Mouse (Mus musculus): ENCODE results near the gene Terb2.
A peak's percentile ranks its signal among the peaks of the same experiment; 100 is the strongest.

Terb2 gene

DNA sequence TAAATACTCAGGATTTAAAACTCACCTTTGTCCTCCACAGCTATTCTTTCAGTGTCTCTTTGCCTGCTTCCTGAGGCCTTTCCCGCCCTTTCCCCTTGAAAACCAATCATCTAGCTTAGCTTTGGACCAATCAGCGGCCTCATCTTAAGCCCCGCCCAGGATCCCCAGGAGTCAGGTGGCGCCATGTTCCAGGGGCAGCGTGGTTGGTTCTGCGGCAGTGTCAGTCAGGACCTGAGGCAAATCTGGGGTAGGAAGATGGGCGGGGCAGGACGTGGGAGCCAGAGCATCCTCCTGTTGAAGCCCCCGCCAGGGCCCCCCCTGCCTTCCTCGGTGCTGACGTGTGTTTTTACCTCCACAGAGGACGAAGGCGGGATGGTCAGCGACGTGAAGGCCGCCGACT, at the start of gene Terb2, which contains the start of gene Patl2:
Gene Terb2 (plus strand): TSS at position 167 of the 400 bp plus-strand sequence.
Gene Patl2 (minus strand): TSS at position 84 of the 400 bp plus-strand sequence.
- DNase-seq (ENCODE audit: low spot score): peak; percentile 56

GRCm38 (mm10) chr2:122137839-122138465, 48.1 kb upstream of the Terb2 start:
- DNase-seq (ENCODE audit: low spot score): no peak

DNA sequence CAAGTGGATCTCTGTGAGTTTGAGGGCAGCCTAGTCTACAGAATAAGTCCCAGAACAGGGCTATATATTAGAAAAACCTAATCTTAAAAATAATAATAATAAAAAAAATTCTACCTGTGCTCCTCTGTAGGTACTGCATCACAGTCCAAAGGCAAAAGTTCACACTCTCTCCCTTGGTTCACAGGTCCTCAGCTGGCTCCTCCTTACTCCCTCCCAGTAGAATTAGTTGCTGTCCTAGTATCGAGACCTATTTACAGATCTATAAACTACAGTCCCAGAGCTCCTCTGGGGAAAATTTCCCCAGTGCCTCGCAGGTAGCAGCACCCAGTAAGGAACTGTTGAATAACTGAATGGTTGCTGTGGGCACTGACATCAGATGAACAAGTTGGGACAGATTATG, 45.3 kb upstream of the Terb2 start:
- no peak for DNase-seq (ENCODE audit: low spot score)

DNA sequence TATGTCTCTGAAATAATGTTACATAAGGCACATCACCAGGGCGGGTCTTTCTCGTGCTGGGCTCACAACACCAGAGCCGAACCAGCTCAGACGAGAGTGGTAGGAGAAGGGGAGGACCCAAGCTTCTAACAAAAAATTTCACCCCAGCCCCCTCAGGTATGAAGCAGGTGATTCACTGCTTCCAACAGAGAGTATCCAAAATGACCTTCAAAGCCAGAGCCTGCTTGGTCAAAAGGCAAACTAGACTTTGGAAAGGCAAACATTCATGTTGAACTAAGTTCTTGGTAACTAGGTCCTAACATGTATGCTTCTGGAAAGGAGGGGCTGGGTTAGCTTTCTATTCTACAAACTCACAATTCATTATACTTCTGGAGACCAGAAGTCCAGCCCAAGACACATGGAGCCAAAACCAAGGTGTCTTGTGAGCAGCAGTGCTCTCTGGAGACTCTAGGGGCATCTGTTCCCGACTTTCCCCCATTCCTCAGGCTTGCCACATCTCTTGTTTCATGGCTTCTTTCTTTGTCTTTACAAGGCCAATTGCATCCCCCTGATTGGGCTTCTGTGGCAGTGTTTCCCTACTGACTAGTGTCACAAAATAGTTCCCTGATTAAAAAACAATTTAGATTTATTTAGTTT, 44.6 kb upstream of the Terb2 start:
- no peak for DNase-seq (ENCODE audit: low spot score)

- no peak for DNase-seq (ENCODE audit: low spot score)
These were observed 43.0 kb upstream of the Terb2 start for GRCm38 (mm10) chr2:122143111-122143510.

- no peak for DNase-seq (ENCODE audit: low spot score)
These were observed 40.3 kb upstream of the Terb2 start for GRCm38 (mm10) chr2:122145756-122146155.

DNA sequence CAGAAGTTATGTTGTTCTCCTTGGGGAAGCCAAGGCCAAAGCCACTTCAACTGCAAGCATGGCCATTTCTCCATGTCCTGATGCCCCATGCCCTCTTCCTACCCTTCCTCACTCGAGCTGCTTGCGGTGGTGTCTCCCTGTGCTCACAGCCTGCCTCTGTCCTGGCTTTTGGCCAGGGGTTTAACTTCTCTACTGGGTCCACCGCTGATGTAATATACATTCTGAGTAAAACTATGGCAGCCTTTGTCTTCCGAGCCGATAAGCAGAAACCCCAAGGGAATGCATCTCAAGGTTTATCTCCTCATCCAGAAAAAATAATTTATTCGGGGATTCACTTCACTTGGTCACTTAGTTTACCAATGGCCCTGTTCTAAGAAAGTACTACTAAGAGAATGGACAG, 39.4 kb upstream of the Terb2 start:
- no peak for DNase-seq (ENCODE audit: low spot score)

GRCm38 (mm10) chr2:122147508-122148241, 38.4 kb upstream of the Terb2 start, which contains the start of gene B2m:
Gene B2m (plus strand): TSS chr2:122147686.
- peak; percentile 94 for DNase-seq (ENCODE audit: low spot score)

DNA sequence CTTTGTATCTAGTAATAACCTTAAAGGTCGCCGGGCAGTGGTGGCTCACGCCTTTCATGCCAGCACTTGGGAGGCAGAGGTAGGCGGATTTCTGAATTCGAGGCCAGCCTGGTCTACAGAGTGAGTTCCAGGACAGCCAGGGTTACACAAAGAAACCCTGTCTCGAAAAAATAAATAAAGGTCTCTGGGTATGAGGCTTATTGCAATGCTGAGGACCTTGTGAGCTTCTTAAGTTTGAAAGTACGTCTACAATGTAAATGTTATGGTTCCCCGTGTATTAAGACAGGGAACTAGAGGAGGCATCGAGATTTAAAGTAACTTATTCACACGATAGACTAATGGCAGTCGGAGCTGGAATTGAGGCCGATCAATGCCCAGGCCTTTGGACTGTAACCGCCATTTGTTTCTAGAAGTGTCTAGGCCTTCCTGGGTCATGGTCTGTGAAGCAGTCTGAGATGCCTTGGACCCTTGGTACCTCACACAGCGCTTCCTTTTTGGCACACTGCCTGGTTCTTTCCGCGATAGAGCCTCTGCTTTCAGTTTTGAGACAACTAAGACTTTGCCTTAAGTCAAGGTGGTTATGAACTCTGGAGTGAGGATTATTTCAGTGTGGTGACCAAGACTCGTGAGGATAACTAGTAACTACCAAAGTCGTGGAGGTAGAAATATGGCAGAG, 37.7 kb upstream of the Terb2 start:
- peak; percentile 65 for DNase-seq (ENCODE audit: low spot score)

- DNase-seq (ENCODE audit: low spot score): no peak
These were observed 36.8 kb upstream of the Terb2 start for GRCm38 (mm10) chr2:122149316-122149715.

- DNase-seq (ENCODE audit: low spot score): no peak
These were observed 36.4 kb upstream of the Terb2 start for GRCm38 (mm10) chr2:122149716-122150115.

- no peak for DNase-seq (ENCODE audit: low spot score)
These were observed 34.9 kb upstream of the Terb2 start for GRCm38 (mm10) chr2:122151221-122151620.

GRCm38 (mm10) chr2:122152850-122153249, 33.2 kb upstream of the Terb2 start:
- DNase-seq (ENCODE audit: low spot score): no peak

- no peak for DNase-seq (ENCODE audit: low spot score)
These were observed 32.2 kb upstream of the Terb2 start for GRCm38 (mm10) chr2:122153681-122154365.

GRCm38 (mm10) chr2:122154479-122154878, 31.6 kb upstream of the Terb2 start:
- DNase-seq (ENCODE audit: low spot score): no peak

- DNase-seq (ENCODE audit: low spot score): no peak
These were observed 30.8 kb upstream of the Terb2 start for GRCm38 (mm10) chr2:122155292-122155691.

GRCm38 (mm10) chr2:122156051-122156700, 29.9 kb upstream of the Terb2 start:
- DNase-seq (ENCODE audit: low spot score): no peak

DNA sequence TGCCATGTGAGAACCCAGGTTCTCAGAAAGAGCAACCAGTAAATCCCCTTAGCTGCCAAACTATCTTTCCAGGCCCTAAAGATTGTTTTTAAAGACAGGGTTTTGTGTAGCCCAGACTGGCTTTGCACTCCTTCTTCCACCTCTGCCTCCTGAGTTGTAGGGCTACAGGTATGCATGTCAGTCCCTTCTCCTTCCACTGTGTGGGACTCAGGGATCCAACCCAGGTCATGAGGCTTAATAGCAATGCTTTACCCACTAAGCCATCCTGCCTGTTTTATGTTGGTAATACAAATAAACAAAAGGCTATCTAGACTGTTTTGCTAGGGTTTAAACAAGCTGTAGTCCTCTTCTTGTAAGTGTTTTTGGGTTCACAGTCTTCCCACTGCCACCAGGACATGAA, 28.5 kb upstream of the Terb2 start:
- DNase-seq (ENCODE audit: low spot score): no peak

DNA sequence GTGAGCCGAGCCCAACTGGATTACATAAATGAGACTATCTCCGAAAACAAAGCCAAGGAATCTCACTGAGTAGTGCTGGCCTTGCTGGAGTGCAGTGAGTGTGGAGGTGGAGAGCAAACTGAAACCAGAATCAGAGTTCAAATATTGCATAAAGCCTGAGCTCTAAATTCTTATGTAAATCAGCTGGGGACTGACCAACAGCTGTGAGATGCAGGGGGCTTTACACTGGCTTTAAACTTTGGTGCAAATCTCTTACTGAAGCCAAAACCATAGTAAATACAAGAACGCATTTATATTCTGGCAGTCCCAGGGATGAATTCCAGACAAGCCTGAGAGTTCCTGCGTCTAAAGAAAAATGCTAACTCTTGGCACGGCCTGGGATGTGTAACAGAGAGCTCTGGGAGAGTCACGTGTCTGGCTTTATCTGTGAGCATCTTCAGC, 27.7 kb upstream of the Terb2 start:
- DNase-seq (ENCODE audit: low spot score): no peak

GRCm38 (mm10) chr2:122159667-122160066, 26.4 kb upstream of the Terb2 start:
- no peak for DNase-seq (ENCODE audit: low spot score)

DNA sequence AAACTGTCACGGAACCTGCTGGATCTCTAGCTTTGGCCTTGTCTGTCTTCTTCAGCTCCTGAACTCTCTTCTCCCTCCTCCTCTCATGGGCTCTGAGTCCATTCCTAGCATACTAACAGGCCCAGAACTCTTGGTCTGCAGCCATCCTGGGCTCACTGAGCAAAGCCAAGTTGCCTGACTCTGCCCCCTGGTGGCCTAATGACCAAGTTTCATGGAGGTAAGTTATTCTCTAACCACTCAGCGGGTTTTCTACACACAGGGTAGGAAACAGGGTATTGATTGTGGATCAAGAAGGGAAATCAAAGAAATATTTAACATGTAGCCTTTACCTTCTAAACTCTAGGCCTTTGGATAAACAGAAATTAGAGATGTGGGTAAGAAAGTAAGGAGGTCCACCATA, 25.4 kb upstream of the Terb2 start, which contains the start of gene Trim69:
Gene Trim69 (plus strand): TSS at position 21 of the 400 bp plus-strand sequence.
- DNase-seq (ENCODE audit: low spot score): peak; percentile 89

Data from testis, postnatal 10 days (tissue).